Mouse (Mus musculus): ENCODE measurements around the gene Ncbp3. TPM values are rescaled to one million over a fixed set of nuclear protein-coding genes. Genes with fewer than 3 reads are reported as not detected.
A peak's percentile ranks its signal among the peaks of the same experiment; 100 is the strongest.

The Ncbp3 gene
- total and polyA plus RNA-seq, 2 experiments from 2014 or later: 7.0 to 8.9 TPM

DNA sequence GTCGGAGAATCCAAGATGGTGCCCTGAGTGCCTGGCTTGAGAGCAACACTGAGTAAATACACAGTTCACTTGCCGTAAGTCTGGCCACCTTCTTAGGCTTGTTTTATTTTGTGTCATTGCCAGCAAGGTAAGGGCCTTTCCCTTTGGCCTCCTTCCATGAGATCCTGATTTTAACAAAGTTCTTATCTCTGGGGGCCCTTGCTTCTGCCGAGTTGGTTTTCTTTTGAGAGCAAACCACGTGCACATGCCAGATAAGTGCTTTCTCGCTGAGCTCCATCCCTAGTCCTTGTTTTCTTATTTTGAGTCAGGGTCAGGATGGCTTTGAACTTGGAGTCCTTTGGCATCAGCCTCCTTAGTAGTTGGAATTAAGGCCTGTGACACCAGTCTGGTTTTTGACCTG is 10.1 kb downstream of the Ncbp3 start:
- Histone ChIP-seq H3K4me1 (ENCODE audit: control insufficient read depth, insufficient read depth) (peaks cover 7% of the 10 kb centered on the region; the same call in 1 of the 2 replicates), H3K36me3 (replicated peaks; ENCODE audit: control insufficient read depth, insufficient read depth, low read length) (peaks cover 61% of the 10 kb centered on the region), H3K9ac (replicated peaks; ENCODE audit: low read depth, low read length) (no peak overlapping the region), H3K4me3 (ENCODE audit: low read depth, low read length) (no peak overlapping the region), H3K27me3 (ENCODE audit: control insufficient read depth, insufficient read depth, low read length) (no peaks in the 10 kb centered on the region), H3K4me2 (ENCODE audit: low read depth, low read length) (no peak overlapping the region), H3K9me3 (replicated peaks; ENCODE audit: control insufficient read depth, low read length) (no peaks in the 10 kb centered on the region), H3K27ac (ENCODE audit: low read depth) (no peak overlapping the region)
- ATAC-seq (ENCODE audit: insufficient read depth, low read depth): no peak
- DNase-seq (ENCODE audit: low spot score): no peak
- TF ChIP-seq CTCF (IDR thresholded peaks at IDR 0.05; ENCODE audit: low read depth) (no peak), EP300 (IDR thresholded peaks at IDR 0.05; ENCODE audit: low read depth) (no peak)
- WGBS: 48% methylated on average over 5 of the region's 5 CpGs

DNA sequence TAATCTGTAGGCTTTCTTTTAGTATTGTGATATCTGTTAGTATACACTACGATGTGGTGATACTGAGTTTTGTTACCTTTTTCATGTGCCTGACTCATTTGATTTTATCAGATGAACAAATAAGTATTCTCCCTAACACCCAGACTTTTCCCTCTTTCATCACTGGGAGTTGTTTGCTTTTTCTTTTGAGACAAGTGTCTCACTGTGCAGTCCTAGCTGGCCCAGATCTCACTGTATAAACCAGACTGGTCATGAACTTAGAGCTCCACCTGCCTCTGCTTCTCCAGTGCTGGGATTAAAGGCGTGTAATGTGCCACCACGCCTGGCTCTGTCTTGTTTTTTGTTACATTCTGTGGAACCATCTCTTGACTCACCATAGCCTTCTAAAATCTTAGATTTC is 12.0 kb downstream of the Ncbp3 start:
- Histone ChIP-seq H3K9ac (replicated peaks; ENCODE audit: low read depth, low read length) (no peak overlapping the region), H3K4me2 (ENCODE audit: low read depth, low read length) (no peak overlapping the region), H3K27me3 (ENCODE audit: control insufficient read depth, insufficient read depth, low read length) (no peaks in the 10 kb centered on the region), H3K4me3 (ENCODE audit: low read depth, low read length) (no peak overlapping the region), H3K27ac (ENCODE audit: low read depth) (no peak overlapping the region), H3K36me3 (replicated peaks; ENCODE audit: control insufficient read depth, insufficient read depth, low read length) (peaks cover 49% of the 10 kb centered on the region), H3K4me1 (ENCODE audit: control insufficient read depth, insufficient read depth) (peaks cover 6% of the 10 kb centered on the region; the same call in 1 of the 2 replicates), H3K9me3 (replicated peaks; ENCODE audit: control insufficient read depth, low read length) (no peaks in the 10 kb centered on the region)
- TF ChIP-seq EP300 (IDR thresholded peaks at IDR 0.05; ENCODE audit: low read depth) (no peak), CTCF (IDR thresholded peaks at IDR 0.05; ENCODE audit: low read depth) (no peak)
- no peak for ATAC-seq (ENCODE audit: insufficient read depth, low read depth)
- WGBS: 91% methylated on average over 3 of the region's 3 CpGs
- no peak for DNase-seq (ENCODE audit: low spot score)

DNA sequence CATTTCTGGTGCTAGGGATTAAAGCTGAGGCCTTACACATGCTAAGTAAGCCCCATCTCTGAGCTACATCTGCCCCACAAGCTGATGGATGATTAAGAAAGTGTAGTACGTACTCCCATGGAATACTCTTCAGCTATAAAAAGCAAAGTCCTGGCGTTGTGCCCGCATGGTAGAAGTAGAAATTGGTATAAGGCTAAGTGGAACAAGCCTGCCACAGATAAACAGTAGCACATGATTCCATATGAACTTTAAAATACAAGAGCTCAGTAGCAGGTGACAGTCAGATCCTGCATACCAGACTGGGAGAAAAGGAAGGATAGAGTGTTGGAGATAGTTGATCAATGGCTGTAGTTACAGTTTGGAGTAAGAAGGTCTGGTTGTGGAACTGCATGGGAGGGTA is 13.8 kb downstream of the Ncbp3 start:
- Histone ChIP-seq H3K4me2 (ENCODE audit: low read depth, low read length) (no peak overlapping the region), H3K4me3 (ENCODE audit: low read depth, low read length) (no peak overlapping the region), H3K9ac (replicated peaks; ENCODE audit: low read depth, low read length) (no peak overlapping the region), H3K9me3 (replicated peaks; ENCODE audit: control insufficient read depth, low read length) (no peaks in the 10 kb centered on the region), H3K27ac (ENCODE audit: low read depth) (no peak overlapping the region), H3K4me1 (ENCODE audit: control insufficient read depth, insufficient read depth) (peaks cover 6% of the 10 kb centered on the region; the same call in 1 of the 2 replicates), H3K27me3 (ENCODE audit: control insufficient read depth, insufficient read depth, low read length) (no peaks in the 10 kb centered on the region), H3K36me3 (replicated peaks; ENCODE audit: control insufficient read depth, insufficient read depth, low read length) (peaks cover 41% of the 10 kb centered on the region)
- no peak for DNase-seq (ENCODE audit: low spot score)
- no peak for ATAC-seq (ENCODE audit: insufficient read depth, low read depth)
- TF ChIP-seq EP300 (IDR thresholded peaks at IDR 0.05; ENCODE audit: low read depth) (no peak), CTCF (IDR thresholded peaks at IDR 0.05; ENCODE audit: low read depth) (no peak)
- 36% methylated on average over 3 of the region's 3 CpGs for WGBS

DNA sequence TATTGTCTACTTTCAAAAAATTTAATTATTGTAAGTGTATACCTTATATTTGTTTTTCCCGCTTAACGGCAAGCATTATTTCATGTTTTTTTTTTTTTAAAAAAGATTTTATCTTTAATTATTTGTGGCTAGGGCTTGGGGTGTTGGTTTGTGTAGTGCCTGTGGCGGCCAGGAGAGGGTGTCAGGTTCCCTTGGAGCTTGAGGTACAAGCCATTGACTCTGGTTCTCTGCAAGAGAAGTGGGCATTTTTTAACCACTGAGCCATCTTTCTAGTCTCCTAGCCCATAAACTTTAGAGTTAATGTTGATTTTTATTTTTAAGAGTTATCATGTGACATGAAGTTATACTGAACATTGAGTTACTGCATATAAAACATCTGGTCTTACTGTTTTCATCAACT is 24.3 kb downstream of the Ncbp3 start:
- Histone ChIP-seq H3K4me3 (ENCODE audit: low read depth, low read length) (no peak overlapping the region), H3K4me2 (ENCODE audit: low read depth, low read length) (no peak overlapping the region), H3K27me3 (ENCODE audit: control insufficient read depth, insufficient read depth, low read length) (no peaks in the 10 kb centered on the region), H3K9ac (replicated peaks; ENCODE audit: low read depth, low read length) (no peak overlapping the region), H3K36me3 (replicated peaks; ENCODE audit: control insufficient read depth, insufficient read depth, low read length) (peaks cover 89% of the 10 kb centered on the region), H3K9me3 (replicated peaks; ENCODE audit: control insufficient read depth, low read length) (no peaks in the 10 kb centered on the region), H3K27ac (ENCODE audit: low read depth) (no peak overlapping the region), H3K4me1 (ENCODE audit: control insufficient read depth, insufficient read depth) (no peaks in the 10 kb centered on the region)
- 80% methylated on average over 3 of the region's 3 CpGs for WGBS
- ATAC-seq (ENCODE audit: insufficient read depth, low read depth) (0 out of 2 replicates have a peak, but pooled peaks have one; percentile 44), DNase-seq (ENCODE audit: low spot score) (no peak)
- TF ChIP-seq CTCF (IDR thresholded peaks at IDR 0.05; ENCODE audit: low read depth): peak; percentile 54
- TF ChIP-seq EP300 (IDR thresholded peaks at IDR 0.05; ENCODE audit: low read depth): no peak

DNA sequence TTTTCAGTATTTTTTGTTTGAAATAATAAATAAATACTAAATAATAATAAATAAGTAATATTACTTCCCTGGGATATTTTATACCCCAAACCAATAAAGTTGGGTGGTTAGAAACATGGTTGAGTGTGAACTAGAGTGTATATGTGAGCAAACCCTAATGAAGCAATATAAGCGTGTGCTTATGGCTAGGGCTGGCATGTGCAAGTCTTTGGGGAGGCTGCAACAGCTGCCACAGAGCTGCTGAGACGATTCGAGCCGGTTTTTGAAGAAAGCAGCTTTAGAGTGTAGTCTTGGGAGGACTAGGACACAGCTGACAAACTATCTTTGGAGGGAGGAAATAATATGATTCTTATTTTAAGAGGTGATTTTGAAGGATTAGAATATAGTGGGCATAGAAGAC is 28.7 kb downstream of the Ncbp3 start:
- H3K27ac ChIP-seq (ENCODE audit: low read depth): no peak overlapping the region
- no peak overlapping the region for H3K4me3 ChIP-seq (ENCODE audit: low read depth, low read length)
- H3K36me3 ChIP-seq (replicated peaks; ENCODE audit: control insufficient read depth, insufficient read depth, low read length): peaks cover 91% of the 10 kb centered on the region
- H3K27me3 ChIP-seq (ENCODE audit: control insufficient read depth, insufficient read depth, low read length): no peaks in the 10 kb centered on the region
- ATAC-seq (ENCODE audit: insufficient read depth, low read depth): no peak
- DNase-seq (ENCODE audit: low spot score): no peak
- TF ChIP-seq CTCF (IDR thresholded peaks at IDR 0.05; ENCODE audit: low read depth) (no peak), EP300 (IDR thresholded peaks at IDR 0.05; ENCODE audit: low read depth) (no peak)
- no peak overlapping the region for H3K9ac ChIP-seq (replicated peaks; ENCODE audit: low read depth, low read length)
- H3K9me3 ChIP-seq (replicated peaks; ENCODE audit: control insufficient read depth, low read length): no peaks in the 10 kb centered on the region
- no peaks in the 10 kb centered on the region for H3K4me1 ChIP-seq (ENCODE audit: control insufficient read depth, insufficient read depth)
- WGBS: 91% methylated on average over 4 of the region's 4 CpGs
- H3K4me2 ChIP-seq (ENCODE audit: low read depth, low read length): no peak overlapping the region

DNA sequence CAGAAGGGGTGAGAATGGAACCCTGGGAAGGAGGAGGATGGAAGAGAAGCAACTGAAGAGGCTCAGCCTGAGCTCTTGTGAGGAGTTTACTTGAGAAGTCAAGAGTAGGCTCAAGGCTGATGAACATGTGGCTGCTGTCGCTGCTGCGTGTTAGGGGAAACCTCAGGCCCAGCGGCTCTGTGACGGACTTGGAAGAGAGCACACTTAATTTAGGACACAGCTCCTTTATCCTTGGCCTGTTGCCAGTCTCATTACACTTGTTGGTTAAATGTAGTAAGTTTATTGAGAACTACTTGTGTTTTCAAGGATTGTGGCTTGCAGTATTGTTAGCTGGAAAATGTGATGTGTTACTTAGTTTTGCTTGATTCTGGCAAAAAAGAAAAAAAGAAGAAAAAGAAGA is 29.1 kb downstream of the Ncbp3 start:
- H3K9ac ChIP-seq (replicated peaks; ENCODE audit: low read depth, low read length): no peak overlapping the region
- H3K27me3 ChIP-seq (ENCODE audit: control insufficient read depth, insufficient read depth, low read length): no peaks in the 10 kb centered on the region
- no peak for ATAC-seq (ENCODE audit: insufficient read depth, low read depth)
- no peak overlapping the region for H3K27ac ChIP-seq (ENCODE audit: low read depth)
- DNase-seq (ENCODE audit: low spot score): no peak
- TF ChIP-seq EP300 (IDR thresholded peaks at IDR 0.05; ENCODE audit: low read depth) (no peak), CTCF (IDR thresholded peaks at IDR 0.05; ENCODE audit: low read depth) (no peak)
- H3K4me1 ChIP-seq (ENCODE audit: control insufficient read depth, insufficient read depth): no peaks in the 10 kb centered on the region
- no peak overlapping the region for H3K4me3 ChIP-seq (ENCODE audit: low read depth, low read length)
- H3K36me3 ChIP-seq (replicated peaks; ENCODE audit: control insufficient read depth, insufficient read depth, low read length): peaks cover 91% of the 10 kb centered on the region
- no peaks in the 10 kb centered on the region for H3K9me3 ChIP-seq (replicated peaks; ENCODE audit: control insufficient read depth, low read length)
- no peak overlapping the region for H3K4me2 ChIP-seq (ENCODE audit: low read depth, low read length)
- 25% methylated on average over 4 of the region's 4 CpGs for WGBS

All from heart, postnatal 0 days (tissue).